Mouse (Mus musculus) brain, embryonic 14.5 days (tissue): Measurements from ENCODE around the gene Kif26b.

ENCODE experiments used
- CTCF ChIP-seq: fragments of 200-500 bp; IDR thresholded peaks from 2 replicates; pipeline ENCODE4 v1.5.1; 2012; ENCODE audit warnings: inconsistent platforms, mild to moderate bottlenecking, moderate library complexity, borderline replicate concordance; ENCODE audit not compliant: insufficient read depth, insufficient read length; ENCODE audit errors: extremely low read depth
- POLR2A ChIP-seq: fragments of 200-500 bp; IDR thresholded peaks from 2 replicates; pipeline ENCODE4 v1.6.1; 2012; ENCODE audit warnings: mild to moderate bottlenecking, inconsistent platforms, borderline replicate concordance; ENCODE audit not compliant: poor library complexity, insufficient read depth, insufficient read length, severe bottlenecking; ENCODE audit errors: extremely low read depth

- no peak for TF ChIP-seq POLR2A
- no peak for TF ChIP-seq CTCF
Observed at GRCm38 (mm10) chr1:178762125-178762741, 233.3 kb downstream of the Kif26b start.
